Comparison of ENCODE assay signal across 9 mouse cellular contexts in genomic region chr7:30009321-30010085, GRCm38 (mm10). TPM values are rescaled to one million over a fixed set of nuclear protein-coding genes. Genes with fewer than 3 reads are reported as not detected.
DNase-seq lines count a peak whose midpoint lies in the region; ATAC-seq and TF ChIP-seq lines count a peak whose summit lies in the region.
"Had no signal": no experiment of that assay in that cellular context is flagged by ENCODE, and none has a peak within 500 bp of the region (broad histone marks: within the 10 kb centered on the region; RNA-seq: fewer than 3 reads in every experiment).

No protein-coding gene starts in this region.

- peaks cover 20% of the 10 kb centered on the region for H3K36me3 ChIP-seq in embryonic facial prominence, embryonic 15.5 days
- peaks cover 6% of the 10 kb centered on the region; the same call in 1 of the 2 replicates for H3K36me3 ChIP-seq in midbrain, embryonic 16.5 days (ENCODE audit: control insufficient read depth, insufficient read depth, low read length)

- H3K4me1 ChIP-seq in embryonic facial prominence, embryonic 15.5 days: peaks cover 46% of the 10 kb centered on the region
- peaks cover 2% of the 10 kb centered on the region; the same call in 1 of the 2 replicates for H3K4me1 ChIP-seq in midbrain, embryonic 16.5 days (ENCODE audit: control insufficient read depth, insufficient read depth, low read length)
- H3K4me1 ChIP-seq: heart, embryonic 13.5 days had no signal

- H3K4me3 ChIP-seq in embryonic facial prominence, embryonic 15.5 days (replicated peaks): no peak overlapping the region
- H3K4me3 ChIP-seq in layer of hippocampus, adult 2 months: no peak overlapping the region; the same call in 1 of the 2 replicates
- H3K4me3 ChIP-seq in midbrain, embryonic 16.5 days (ENCODE audit: low read depth, low read length): no peak overlapping the region
- H3K4me3 ChIP-seq: heart, embryonic 13.5 days had no signal

- no peak overlapping the region for H3K4me2 ChIP-seq in embryonic facial prominence, embryonic 15.5 days (replicated peaks)
- H3K4me2 ChIP-seq in midbrain, embryonic 16.5 days (ENCODE audit: low read length): no peak overlapping the region
- H3K4me2 ChIP-seq: heart, embryonic 13.5 days had no signal

- WGBS in embryonic facial prominence, embryonic 15.5 days: 47% methylated on average over 21 of the region's 21 CpGs
- WGBS in midbrain, embryonic 16.5 days: 49% methylated on average over 21 of the region's 21 CpGs

- intact Hi-C loops in heart, postnatal 36 days (cut with DNase I): loop anchor here (5.0 kb wide), 2 partner anchors 83 to 163 kb away; partner anchors contain the start of genes Gm26920, Zfp260 and Zfp566

- H3K9ac ChIP-seq in embryonic facial prominence, embryonic 15.5 days: no peak overlapping the region
- H3K9ac ChIP-seq in midbrain, embryonic 16.5 days (ENCODE audit: low read depth, low read length): no peak overlapping the region
- H3K9ac ChIP-seq: heart, embryonic 13.5 days had no signal

- DNase-seq in Muller cell, postnatal 12 days (ENCODE audit: inconsistent ontology term): peak; percentile 89
- DNase-seq in heart, postnatal 36 days: peak; percentile 26
- DNase-seq in layer of hippocampus, adult 2 months (ENCODE audit: low spot score in 2 of 2): peak; percentile 28 to 52
- no peak for DNase-seq in adrenal gland, postnatal 25 days
- no peak for DNase-seq in thymus, postnatal 25 days
- no peak for DNase-seq in spleen, postnatal 4 days (ENCODE audit: low spot score in 2 of 2)

- H3K27me3 ChIP-seq in embryonic facial prominence, embryonic 15.5 days: no peaks in the 10 kb centered on the region
- no peaks in the 10 kb centered on the region for H3K27me3 ChIP-seq in midbrain, embryonic 16.5 days (ENCODE audit: control insufficient read depth, insufficient read depth, low read depth, low read length)
- H3K27me3 ChIP-seq: heart, embryonic 13.5 days had no signal

- ATAC-seq in embryonic facial prominence, embryonic 15.5 days (ENCODE audit: insufficient number of reproducible peaks, low FRiP score, low TSS enrichment, low read depth): peak; percentile 25; the same call in 1 of the 2 replicates
- ATAC-seq in midbrain, embryonic 16.5 days: peak; percentile 45; the same call in 1 of the 2 replicates

- no peak for TF ChIP-seq CTCF in layer of hippocampus, adult 2 months (conservative IDR thresholded peaks at IDR 0.05)

- H3K9me3 ChIP-seq in embryonic facial prominence, embryonic 15.5 days (replicated peaks): no peaks in the 10 kb centered on the region
- H3K9me3 ChIP-seq in midbrain, embryonic 16.5 days (replicated peaks; ENCODE audit: control insufficient read depth, low read length, poor library complexity, severe bottlenecking): no peaks in the 10 kb centered on the region
- H3K9me3 ChIP-seq: heart, embryonic 13.5 days had no signal

- H3K27ac ChIP-seq in embryonic facial prominence, embryonic 15.5 days (replicated peaks): peak overlapping the region; percentile 86
- peak overlapping the region; percentile 51 for H3K27ac ChIP-seq in layer of hippocampus, adult 2 months
- H3K27ac ChIP-seq in midbrain, embryonic 16.5 days (ENCODE audit: low read length): no peak overlapping the region
- H3K27ac ChIP-seq: heart, embryonic 13.5 days had no signal

RNA-seq across cellular contexts. Expression of gene Zfp568, which starts 25.7 kb away (rescaled TPM):
- 18.4 and 22.6 TPM in 2 replicates for polyA plus RNA-seq in embryonic facial prominence, embryonic 15.5 days (2015; fragmentation: Nextera tagmentation; extraction: Ambion mirVana)
- total RNA-seq in heart, postnatal 36 days (2021): 10 to 100 TPM; 22.0 to 22.7 TPM
- 1 to 10 TPM; 3.1 to 3.6 TPM for total RNA-seq in layer of hippocampus, adult 2 months (2021)
- polyA plus RNA-seq in midbrain, embryonic 16.5 days (2015; fragmentation: Nextera tagmentation; extraction: Ambion mirVana): 3.4 and 4.3 TPM in 2 replicates
- total RNA-seq in adrenal gland, postnatal 25 days (2021): 10.1 and 10.4 TPM in 2 replicates

RNA-seq across cellular contexts. Expression of gene Zfp14, which starts 41.7 kb away (rescaled TPM):
- polyA plus RNA-seq in embryonic facial prominence, embryonic 15.5 days (2015; fragmentation: Nextera tagmentation; extraction: Ambion mirVana): 5.3 and 6.7 TPM in 2 replicates
- 1 to 10 TPM; 2.4 to 2.7 TPM for total RNA-seq in heart, postnatal 36 days (2021)
- total RNA-seq in layer of hippocampus, adult 2 months (2021): 1 to 10 TPM; 9.7 to 9.8 TPM
- 13.4 and 13.7 TPM in 2 replicates for polyA plus RNA-seq in midbrain, embryonic 16.5 days (2015; fragmentation: Nextera tagmentation; extraction: Ambion mirVana)
- total RNA-seq in adrenal gland, postnatal 25 days (2021): 3.8 and 4.0 TPM in 2 replicates

RNA-seq across cellular contexts. Expression of gene Zfp74, which starts 55.6 kb away (rescaled TPM):
- 9.1 and 11.4 TPM in 2 replicates for polyA plus RNA-seq in embryonic facial prominence, embryonic 15.5 days (2015; fragmentation: Nextera tagmentation; extraction: Ambion mirVana)
- 1 to 10 TPM; 5.9 TPM for total RNA-seq in heart, postnatal 36 days (2021)
- total RNA-seq in layer of hippocampus, adult 2 months (2021): 10 to 100 TPM; 17.0 to 17.5 TPM
- polyA plus RNA-seq in midbrain, embryonic 16.5 days (2015; fragmentation: Nextera tagmentation; extraction: Ambion mirVana): 24.4 and 26.7 TPM in 2 replicates
- 13.5 and 15.1 TPM in 2 replicates for total RNA-seq in adrenal gland, postnatal 25 days (2021)

Comparison
In these comparisons a context has a peak if more than half of its experiments do, and no peak if none do; other contexts are left out.
1. DNase-seq: peak in Muller cell, postnatal 12 days (single experiment), heart, postnatal 36 days (2 of 2) and layer of hippocampus, adult 2 months (2 of 2); none in adrenal gland, postnatal 25 days (single experiment), thymus, postnatal 25 days (single experiment) and spleen, postnatal 4 days (0 of 2).